Mouse (Mus musculus): ENCODE measurements around the gene Ift80. TPM values are rescaled to one million over a fixed set of nuclear protein-coding genes. Genes with fewer than 3 reads are reported as not detected.

Gene Ift80
- polyA plus RNA-seq, 1 experiment from 2014 or later = 96.4 TPM

DNA sequence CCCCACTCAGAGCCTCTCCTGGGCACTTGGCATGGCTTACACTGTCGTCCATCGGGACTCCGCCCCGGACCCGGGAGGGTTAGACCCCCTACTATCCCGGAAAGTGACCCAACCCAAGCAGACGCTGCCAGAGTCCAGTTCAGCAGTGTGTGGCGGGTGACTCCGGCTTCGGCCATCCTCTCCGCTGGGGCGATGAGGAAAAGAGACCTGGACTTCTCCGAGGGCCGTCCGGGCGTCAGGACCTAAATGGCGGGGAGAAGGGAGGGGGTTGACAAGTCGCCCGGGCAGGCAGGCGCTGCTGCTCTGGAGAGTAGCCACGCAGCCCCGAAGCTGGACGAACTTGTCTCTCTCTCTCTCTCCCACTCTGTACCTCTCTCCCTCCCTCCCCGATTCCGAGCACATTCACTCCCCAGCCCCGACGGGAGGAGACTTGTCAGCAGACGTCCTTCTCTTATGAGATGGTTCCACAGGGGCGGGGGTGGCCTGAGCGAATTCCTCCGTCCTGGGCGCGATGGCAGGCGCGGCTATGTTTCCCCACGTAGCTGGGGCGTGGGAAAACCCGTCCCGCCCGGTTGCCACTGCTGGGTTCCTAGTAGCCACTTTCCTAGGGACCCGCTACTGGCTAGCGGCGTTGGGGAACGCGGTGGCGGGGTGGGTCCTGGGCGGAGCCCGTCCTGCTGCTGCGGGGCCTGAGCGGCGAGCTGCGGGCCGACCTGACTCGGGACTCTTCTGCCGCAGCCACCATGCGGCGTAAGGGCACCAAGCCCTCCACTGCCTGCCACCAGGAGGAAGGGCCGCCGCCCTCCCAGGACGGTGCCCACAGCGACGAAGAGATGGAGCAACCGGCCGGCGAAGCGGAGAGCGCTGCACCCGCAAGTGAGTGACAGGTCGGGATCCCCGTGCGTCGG, 1.2 kb upstream of the Ift80 start:
- H3K27me3 ChIP-seq = no peaks in the 10 kb centered on the region
- POLR2A ChIA-PET = interaction anchor here (0.6 to 5.1 kb wide), 7 partner anchors 13 to 42 kb away, joined by 3 to 43 read pairs (median 4); partner anchors contain the start of gene Trim59
- CTCF ChIA-PET = interaction anchor here (1.1 to 3.5 kb wide), 4 partner anchors 16 to 58 kb away, joined by 3 to 11 read pairs (median 4); no protein-coding TSS in a partner anchor
- in situ Hi-C loops (cut with MboI; ENCODE audit: low pct_unique_long_range_greater_than_20kb) = loop anchor here (5.0 kb wide), 1 partner anchor 37 kb away; the partner anchor contains the start of gene Trim59
- peak; percentile 54 for ATAC-seq
- peak; percentile 60 for DNase-seq (ENCODE audit: low read depth, low spot score)
- no peak for TF ChIP-seq CTCF (IDR thresholded peaks at IDR 0.05)

DNA sequence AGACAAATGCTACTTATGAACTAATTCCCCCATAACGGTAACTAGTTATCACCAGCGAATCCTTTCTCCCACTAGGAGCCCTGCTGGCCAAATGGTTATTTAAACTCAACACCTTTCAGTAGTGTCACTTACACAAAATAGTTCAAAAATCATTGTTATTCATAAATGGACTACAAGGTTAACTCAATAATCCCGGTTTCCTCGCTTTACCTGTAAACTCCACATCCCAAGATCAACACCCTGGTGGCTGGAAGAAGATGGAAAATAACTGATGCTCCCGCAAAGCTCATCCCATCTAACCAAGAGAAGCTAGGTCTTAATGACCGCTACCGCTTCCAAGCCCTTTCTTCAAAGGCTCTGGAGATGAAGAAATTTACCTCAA, 324 bp downstream of the Ift80 start:
- ChIA-PET CTCF (interaction anchor here (0.7 to 1.7 kb wide), 5 partner anchors 21 to 63 kb away, joined by 3 to 4 read pairs (median 3); no protein-coding TSS in a partner anchor), POLR2A (interaction anchor here (1.0 to 5.1 kb wide), 2 partner anchors 19 to 40 kb away, joined by 3 to 43 read pairs; partner anchors contain the start of gene Trim59)
- DNase-seq (ENCODE audit: low read depth, low spot score) (no peak), ATAC-seq (no peak)
- no peaks in the 10 kb centered on the region for H3K27me3 ChIP-seq
- no peak for TF ChIP-seq CTCF (IDR thresholded peaks at IDR 0.05)
- in situ Hi-C loops (cut with MboI; ENCODE audit: low pct_unique_long_range_greater_than_20kb) = no loop called here

DNA sequence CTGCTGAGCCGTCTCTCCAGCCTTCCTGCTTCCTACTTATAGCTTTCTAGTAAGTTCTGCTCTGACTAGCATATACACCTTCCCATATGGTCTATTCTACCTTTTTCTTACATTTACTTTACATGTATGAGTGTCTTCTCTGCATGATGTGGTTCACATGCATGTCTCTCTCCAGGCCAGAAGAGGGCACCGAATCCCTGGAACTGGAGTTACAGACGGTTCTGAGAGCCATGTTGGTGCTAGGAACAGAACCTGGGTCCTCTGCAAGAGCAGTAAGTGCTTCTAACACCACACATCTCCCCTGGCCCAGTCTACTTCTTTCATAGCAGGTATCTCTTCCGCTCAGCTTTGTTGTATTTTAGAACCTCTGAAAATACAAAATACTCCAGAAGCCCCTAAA, 1.6 kb downstream of the Ift80 start:
- no peaks in the 10 kb centered on the region for H3K27me3 ChIP-seq
- no peak for DNase-seq (ENCODE audit: low read depth, low spot score)
- TF ChIP-seq CTCF (IDR thresholded peaks at IDR 0.05) = no peak
- in situ Hi-C loops (cut with MboI; ENCODE audit: low pct_unique_long_range_greater_than_20kb) = no loop called here
- ChIA-PET POLR2A (no interaction called here), CTCF (interaction anchor here (1.0 to 2.1 kb wide), 6 partner anchors 10 to 44 kb away, joined by 3 to 7 read pairs (median 5); no protein-coding TSS in a partner anchor)
- ATAC-seq = no peak

DNA sequence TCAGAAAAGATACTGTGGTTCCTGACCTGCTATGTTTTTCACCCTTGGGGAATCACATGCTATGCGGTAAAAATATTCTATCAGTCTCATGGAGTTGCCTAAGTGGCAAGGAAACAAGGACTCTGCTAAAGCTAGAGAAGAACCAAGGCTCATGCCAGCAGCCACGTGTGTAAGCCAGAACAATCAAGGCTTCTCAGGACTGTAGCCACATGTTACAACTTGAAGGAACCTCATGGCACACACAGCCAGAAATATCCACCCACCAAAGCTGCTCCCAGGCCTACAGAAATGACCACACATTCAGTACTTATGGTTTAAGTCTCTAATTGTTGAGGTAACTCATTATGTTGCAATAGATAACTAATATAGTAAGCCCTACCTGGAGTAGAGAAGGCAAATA, 17.8 kb downstream of the Ift80 start:
- ChIA-PET POLR2A (no interaction called here), CTCF (interaction anchor here (1.1 to 2.6 kb wide), 2 partner anchors 10 to 14 kb away, joined by 3 to 9 read pairs; no protein-coding TSS in a partner anchor)

DNA sequence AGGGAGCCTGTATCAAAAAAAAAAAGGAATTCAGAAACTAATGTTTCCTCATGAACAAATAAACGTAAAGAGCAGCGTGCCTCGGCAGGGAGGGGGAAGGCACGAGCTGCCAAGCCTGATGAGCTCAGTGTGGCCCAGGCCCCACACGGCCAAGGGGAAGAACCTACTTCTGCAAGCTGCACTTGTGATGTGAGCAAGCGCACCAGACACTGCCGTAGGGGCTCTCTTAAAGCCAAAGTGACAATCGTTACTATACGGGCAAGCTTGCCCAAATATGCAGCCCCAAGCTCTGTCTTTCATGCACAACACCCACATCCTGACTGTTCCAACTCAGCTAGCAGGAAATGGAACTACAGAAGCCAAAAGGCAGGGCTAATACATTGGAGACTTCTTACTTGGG, 23.5 kb downstream of the Ift80 start:
- in situ Hi-C loops (cut with MboI; ENCODE audit: low pct_unique_long_range_greater_than_20kb) = no loop called here
- ChIA-PET POLR2A (interaction anchor here (0.5 kb wide), 1 partner anchor 18 kb away, joined by 3 read pairs; no protein-coding TSS in a partner anchor), CTCF (interaction anchor here (0.6 to 1.6 kb wide), 5 partner anchors 11 to 137 kb away, joined by 3 to 5 read pairs (median 4); no protein-coding TSS in a partner anchor)
- H3K27me3 ChIP-seq = no peaks in the 10 kb centered on the region
- DNase-seq (ENCODE audit: low read depth, low spot score) (no peak), ATAC-seq (no peak)
- TF ChIP-seq CTCF (IDR thresholded peaks at IDR 0.05) = no peak

More for the DNA sequence above, 17.8 kb downstream of the Ift80 start:
- no peaks in the 10 kb centered on the region for H3K27me3 ChIP-seq
- TF ChIP-seq CTCF (IDR thresholded peaks at IDR 0.05) = no peak
- ATAC-seq (no peak), DNase-seq (ENCODE audit: low read depth, low spot score) (no peak)
- in situ Hi-C loops (cut with MboI; ENCODE audit: low pct_unique_long_range_greater_than_20kb) = no loop called here

DNA sequence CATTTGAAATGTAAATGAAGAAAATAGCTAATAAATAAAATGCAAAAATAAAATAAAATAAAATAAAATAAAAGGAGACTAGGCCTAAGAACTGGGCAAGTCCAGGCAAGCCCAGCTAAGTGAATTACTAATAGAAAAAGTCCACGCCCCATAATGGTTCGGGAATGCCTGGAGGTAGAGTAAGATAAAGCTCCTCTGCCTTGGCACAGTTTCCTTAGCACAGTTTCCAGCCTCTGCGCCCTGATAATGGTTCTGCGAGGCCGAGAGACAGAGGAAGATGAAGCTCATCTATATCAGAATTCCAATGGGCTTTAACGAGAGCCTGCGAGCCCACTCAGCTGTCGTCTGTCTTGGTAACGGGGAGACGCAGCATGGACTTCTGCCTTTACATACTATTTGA, 25.2 kb downstream of the Ift80 start:
- POLR2A ChIA-PET = no interaction called here

DNA sequence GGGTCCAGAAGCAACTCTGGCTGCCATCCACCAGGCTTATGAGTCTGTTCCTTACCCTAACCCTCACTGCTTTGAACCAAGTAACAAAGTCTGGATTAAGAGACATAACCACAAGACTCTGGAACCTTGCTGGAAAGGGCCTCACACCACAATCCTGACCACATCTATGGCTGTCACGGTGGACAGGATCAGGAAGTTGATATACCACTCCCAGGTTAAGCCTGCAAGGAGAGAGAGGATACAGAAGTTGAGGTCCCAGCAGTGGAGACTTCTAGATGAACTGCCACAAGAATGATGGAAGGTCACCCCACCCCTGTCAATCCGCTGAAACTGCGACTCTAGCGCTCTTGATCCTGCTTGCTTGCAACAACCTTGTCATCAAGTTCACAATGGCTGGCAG, 26.7 kb downstream of the Ift80 start:
- no peak for TF ChIP-seq CTCF (IDR thresholded peaks at IDR 0.05)
- POLR2A ChIA-PET = no interaction called here
- ATAC-seq (no peak), DNase-seq (ENCODE audit: low read depth, low spot score) (no peak)
- CTCF ChIA-PET = interaction anchor here (1.0 kb wide), 1 partner anchor 22 kb away, joined by 3 read pairs; no protein-coding TSS in a partner anchor
- H3K27me3 ChIP-seq = no peaks in the 10 kb centered on the region
- in situ Hi-C loops (cut with MboI; ENCODE audit: low pct_unique_long_range_greater_than_20kb) = no loop called here

More for the DNA sequence above, 25.2 kb downstream of the Ift80 start:
- in situ Hi-C loops (cut with MboI; ENCODE audit: low pct_unique_long_range_greater_than_20kb) = no loop called here
- CTCF ChIA-PET = interaction anchor here (0.9 to 1.4 kb wide), 2 partner anchors 9 to 11 kb away, joined by 3 to 4 read pairs; no protein-coding TSS in a partner anchor
- no peak for DNase-seq (ENCODE audit: low read depth, low spot score)
- TF ChIP-seq CTCF (IDR thresholded peaks at IDR 0.05) = no peak
- no peak for ATAC-seq
- no peaks in the 10 kb centered on the region for H3K27me3 ChIP-seq

DNA sequence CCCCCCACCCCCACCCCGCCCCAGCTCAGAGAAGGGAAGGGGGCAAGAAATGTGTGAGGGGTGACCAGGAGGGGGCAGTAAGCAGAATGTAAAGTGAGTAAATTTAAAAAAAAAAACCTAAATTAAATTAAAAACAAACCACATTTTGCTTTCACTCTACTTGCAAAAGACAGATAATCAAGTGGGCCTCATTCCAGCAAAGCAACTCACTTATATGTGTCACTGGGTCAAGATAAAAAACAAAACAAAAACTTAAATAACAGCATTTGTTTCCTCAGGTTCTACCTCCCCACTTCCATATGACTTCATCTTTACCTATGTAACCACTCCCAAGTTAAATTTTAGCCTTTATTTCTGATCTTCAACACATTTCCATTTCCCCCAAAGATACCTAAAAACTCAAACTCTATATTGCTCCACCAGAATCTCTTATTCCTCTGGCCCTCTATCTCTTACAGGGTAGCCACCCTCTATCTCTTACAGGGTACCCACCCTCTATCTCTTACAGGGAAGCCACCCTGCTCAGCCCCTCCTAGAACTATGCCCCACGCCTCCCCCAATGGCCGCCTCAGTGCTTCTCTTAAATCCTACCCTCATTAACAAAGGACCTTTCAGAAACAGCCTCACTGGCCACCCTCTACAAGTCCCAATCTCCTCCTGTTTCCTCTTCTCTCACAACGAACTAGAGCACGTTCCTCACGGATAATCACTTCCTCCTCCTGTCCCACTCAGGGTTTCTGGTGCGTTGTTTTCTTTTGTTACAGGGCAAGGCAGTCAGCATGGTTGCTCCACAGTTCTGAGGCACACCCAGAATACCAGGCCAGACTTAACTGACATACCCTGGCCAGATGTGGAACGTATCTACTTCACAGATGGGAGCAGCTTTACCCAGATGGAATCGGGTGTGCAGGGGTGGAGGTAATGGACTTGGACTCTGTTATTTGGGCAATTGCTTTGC, 28.6 kb downstream of the Ift80 start:
- no peak for ATAC-seq
- no peak for TF ChIP-seq CTCF (IDR thresholded peaks at IDR 0.05)
- in situ Hi-C loops (cut with MboI; ENCODE audit: low pct_unique_long_range_greater_than_20kb) = no loop called here
- POLR2A ChIA-PET = no interaction called here
- DNase-seq (ENCODE audit: low read depth, low spot score) = no peak
- H3K27me3 ChIP-seq = no peaks in the 10 kb centered on the region
- CTCF ChIA-PET = interaction anchor here (1.5 kb wide), 1 partner anchor 91 kb away, joined by 3 read pairs; no protein-coding TSS in a partner anchor

DNA sequence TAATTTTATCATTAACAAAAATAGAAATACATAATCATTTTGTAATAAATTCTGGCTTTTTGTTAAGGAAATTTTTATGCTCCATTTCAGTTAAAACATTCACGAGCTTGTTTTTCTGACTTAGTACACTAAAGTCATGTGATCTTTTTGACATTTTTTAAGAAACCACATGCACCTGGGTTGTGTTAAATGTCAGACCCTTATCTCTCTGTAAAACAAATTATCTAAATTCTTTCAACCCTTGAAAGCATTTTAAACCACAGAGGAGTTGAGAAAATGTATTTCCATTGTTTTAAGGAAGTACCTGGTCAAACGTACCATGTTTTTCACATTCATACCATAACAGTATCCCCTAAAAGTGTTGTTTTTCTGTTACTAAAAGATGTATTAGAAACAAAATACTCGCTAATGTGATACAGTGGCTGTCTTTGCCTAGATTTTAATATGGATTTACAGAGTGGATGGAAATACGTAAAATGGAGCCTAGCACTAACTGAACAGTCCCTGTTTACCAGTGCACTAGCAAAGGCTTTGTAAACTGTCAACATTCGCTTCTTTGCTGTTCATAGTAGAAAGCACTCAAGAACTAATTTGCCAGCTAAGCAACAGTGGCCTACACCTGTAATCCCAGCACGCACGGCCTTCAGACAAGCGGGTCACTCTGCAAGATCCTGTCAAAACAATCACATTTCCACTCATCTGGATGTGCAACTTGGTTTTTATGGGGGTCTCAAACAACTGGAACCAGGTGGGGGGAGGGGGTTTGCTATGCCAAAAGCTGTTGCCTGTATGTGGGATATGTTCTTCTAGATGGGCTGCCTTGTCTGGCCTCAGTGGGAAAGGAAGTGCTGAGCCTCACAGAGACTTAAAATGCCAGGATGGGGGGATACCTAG, 29.5 kb downstream of the Ift80 start:
- ChIA-PET CTCF (interaction anchor here (1.0 to 1.5 kb wide), 2 partner anchors 91 to 258 kb away, joined by 3 to 5 read pairs; no protein-coding TSS in a partner anchor), POLR2A (interaction anchor here (0.7 kb wide), 1 partner anchor 184 kb away, joined by 3 read pairs; no protein-coding TSS in a partner anchor)
- in situ Hi-C loops (cut with MboI; ENCODE audit: low pct_unique_long_range_greater_than_20kb) = loop anchor here (5.0 to 25.0 kb wide), 3 partner anchors 87 to 912 kb away; no protein-coding TSS in a partner anchor
- DNase-seq (ENCODE audit: low read depth, low spot score) = no peak
- no peak for TF ChIP-seq CTCF (IDR thresholded peaks at IDR 0.05)
- H3K27me3 ChIP-seq = no peaks in the 10 kb centered on the region
- no peak for ATAC-seq

Measured in Patski (cell line).